ENCODE assay signal across 8 mouse cellular contexts in the genomic region with DNA sequence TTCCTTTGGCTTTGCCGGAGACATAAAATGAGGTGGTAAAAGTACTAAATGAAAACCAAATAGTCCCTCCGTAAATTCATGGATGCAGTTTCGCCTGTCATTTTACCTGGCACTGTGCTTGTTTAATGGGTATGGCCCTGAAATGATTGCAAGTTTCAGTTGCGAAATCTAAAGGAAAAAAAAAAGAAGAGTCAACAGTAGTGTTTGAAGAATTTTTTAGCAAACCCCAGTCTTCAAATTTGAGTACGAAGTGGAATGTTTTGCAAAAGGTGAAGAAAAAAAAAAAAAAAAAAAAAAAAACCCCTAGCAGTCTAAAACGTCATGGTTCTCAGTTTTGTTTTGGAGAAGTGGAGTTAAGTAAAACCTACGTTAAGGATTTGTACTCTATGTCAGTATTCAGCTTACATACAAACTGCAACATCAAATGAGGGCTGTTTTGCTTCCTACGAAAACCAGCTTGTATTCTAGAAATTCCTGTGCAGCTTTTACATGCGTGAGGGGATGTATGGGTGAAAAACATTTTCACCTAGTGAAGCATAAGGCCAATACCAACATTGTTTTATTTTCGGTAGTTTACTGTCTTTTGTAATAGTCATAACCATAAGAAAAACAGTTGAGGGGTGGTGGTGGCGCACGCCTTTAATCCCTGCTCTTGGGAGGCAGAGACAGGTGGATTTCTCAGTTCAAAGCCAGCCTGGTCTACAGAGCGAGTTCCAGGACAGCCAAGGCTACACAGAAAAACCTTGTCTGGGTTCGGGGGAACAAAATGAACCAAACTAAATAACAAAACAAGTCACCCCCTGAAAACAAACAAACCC. TPM values are rescaled to one million over a fixed set of nuclear protein-coding genes. Genes with fewer than 3 reads are reported as not detected.
DNase-seq lines count a peak whose midpoint lies in the region; ATAC-seq lines count a peak whose summit lies in the region.

No protein-coding gene starts in this region.

- H3K36me3 ChIP-seq in kidney, embryonic 16.5 days (ENCODE audit: insufficient read depth, low read length): no peaks in the 10 kb centered on the region
- no peaks in the 10 kb centered on the region for H3K36me3 ChIP-seq in heart, embryonic 16.5 days (ENCODE audit: control insufficient read depth, insufficient read depth)
- H3K36me3 ChIP-seq in macrophage (ENCODE audit: inconsistent target): no peaks in the 10 kb centered on the region

- intact Hi-C loops in left cerebral cortex, postnatal 36 days (cut with DNase I): no loop called here

- peak overlapping the region; percentile 85 for H3K4me3 ChIP-seq in kidney, embryonic 16.5 days (ENCODE audit: low read length)
- peak overlapping the region; percentile 88 for H3K4me3 ChIP-seq in heart, embryonic 16.5 days (ENCODE audit: low read length)
- peak overlapping the region; percentile 59 for H3K4me3 ChIP-seq in macrophage (ENCODE audit: inconsistent target)

- 38% methylated on average over 14 of the region's 14 CpGs for WGBS in kidney, embryonic 16.5 days
- WGBS in heart, embryonic 16.5 days: 38% methylated on average over 14 of the region's 14 CpGs
- WGBS in macrophage (ENCODE audit: missing documents): 20% methylated on average over 14 of the region's 14 CpGs

- peaks cover 51% of the 10 kb centered on the region for H3K79me2 ChIP-seq in macrophage (ENCODE audit: inconsistent target)

- no peaks in the 10 kb centered on the region for H3K27me3 ChIP-seq in kidney, embryonic 16.5 days (ENCODE audit: insufficient read depth, low read length)
- no peaks in the 10 kb centered on the region for H3K27me3 ChIP-seq in heart, embryonic 16.5 days (ENCODE audit: control insufficient read depth, insufficient read depth, low read length)

- peak overlapping the region; percentile 98 for H3K9ac ChIP-seq in kidney, embryonic 16.5 days (replicated peaks; ENCODE audit: low read length)
- peak overlapping the region; percentile 97 for H3K9ac ChIP-seq in heart, embryonic 16.5 days (ENCODE audit: low read length)

- no peaks in the 10 kb centered on the region for H3K9me3 ChIP-seq in kidney, embryonic 16.5 days (ENCODE audit: low read length)
- H3K9me3 ChIP-seq in heart, embryonic 16.5 days (replicated peaks; ENCODE audit: control insufficient read depth, low read length): no peaks in the 10 kb centered on the region

- H3K4me2 ChIP-seq in kidney, embryonic 16.5 days (replicated peaks; ENCODE audit: low read depth, low read length): peak overlapping the region; percentile 64
- H3K4me2 ChIP-seq in heart, embryonic 16.5 days (ENCODE audit: low read depth, low read length): peak overlapping the region; percentile 90

- no peak for DNase-seq in kidney, adult 18-20 months
- peak; percentile 57 for DNase-seq in NIH3T3 (ENCODE audit: low read depth)
- DNase-seq in left cerebral cortex, postnatal 36 days (ENCODE audit: low spot score in 2 of 2): no peak
- DNase-seq in urinary bladder, postnatal 36 days (ENCODE audit: low spot score in 2 of 2): no peak
- DNase-seq in urinary bladder, adult 18-20 months (ENCODE audit: low spot score in 2 of 2): no peak

- no peak for ATAC-seq in kidney, embryonic 16.5 days (ENCODE audit: low FRiP score, low TSS enrichment)
- no peak for ATAC-seq in heart, embryonic 16.5 days (replicated peaks; ENCODE audit: extremely low read depth, insufficient read depth, low FRiP score)

- H3K27ac ChIP-seq in kidney, embryonic 16.5 days (ENCODE audit: low read length): peak overlapping the region; percentile 99; the same call in 1 of the 2 replicates
- peak overlapping the region; percentile 100 for H3K27ac ChIP-seq in heart, embryonic 16.5 days (ENCODE audit: low read length)
- peak overlapping the region; percentile 78 for H3K27ac ChIP-seq in macrophage

- peaks cover 6% of the 10 kb centered on the region; the same call in 1 of the 2 replicates for H3K4me1 ChIP-seq in kidney, embryonic 16.5 days (ENCODE audit: insufficient read depth, low read length)
- H3K4me1 ChIP-seq in heart, embryonic 16.5 days (ENCODE audit: control insufficient read depth, insufficient read depth, low read length): peaks cover 6% of the 10 kb centered on the region

RNA-seq across cellular contexts. Expression of a gene that starts 1.6 kb away (rescaled TPM):
- 13.1 and 13.2 TPM in 2 replicates for polyA plus RNA-seq in kidney, embryonic 16.5 days (2015; fragmentation: Nextera tagmentation; extraction: Ambion mirVana)
- polyA plus RNA-seq in heart, embryonic 16.5 days (2015; fragmentation: Nextera tagmentation; extraction: Ambion mirVana): 9.2 and 10.3 TPM in 2 replicates
- 100 to 1,000 TPM in 9 of 26 experiments, 10 to 100 TPM in 17; 41.6 to 151 (median 93.0) TPM for total RNA-seq in macrophage (2018; cell fraction: chromatin; rRNA removed)
- 10 to 100 TPM; 56.6 to 87.1 (median 71.8) TPM for total RNA-seq in macrophage (2018; cell fraction: cytosol; rRNA removed)
- total RNA-seq in macrophage (2018; cell fraction: nucleus; rRNA removed): 100 to 1,000 TPM in 14 of 26 experiments, 10 to 100 TPM in 12; 60.7 to 144 (median 102) TPM
- polyA plus RNA-seq in macrophage (2018): 30.6 to 48.9 TPM (median 46.4 TPM) in 3 replicates
- total RNA-seq in left cerebral cortex, postnatal 36 days (2021): 10 to 100 TPM; 23.4 to 25.7 TPM

RNA-seq across cellular contexts. Expression of a gene that starts 12.3 kb away (rescaled TPM):
- 169 and 172 TPM in 2 replicates for polyA plus RNA-seq in kidney, embryonic 16.5 days (2015; fragmentation: Nextera tagmentation; extraction: Ambion mirVana)
- 134 and 139 TPM in 2 replicates for polyA plus RNA-seq in heart, embryonic 16.5 days (2015; fragmentation: Nextera tagmentation; extraction: Ambion mirVana)
- total RNA-seq in macrophage (2018; cell fraction: chromatin; rRNA removed): 10 to 100 TPM; 26.5 to 72.4 (median 53.8) TPM
- 100 to 1,000 TPM; 215 to 283 (median 257) TPM for total RNA-seq in macrophage (2018; cell fraction: cytosol; rRNA removed)
- 100 to 1,000 TPM in 24 of 26 experiments, 10 to 100 TPM in 2; 62.5 to 346 (median 179) TPM for total RNA-seq in macrophage (2018; cell fraction: nucleus; rRNA removed)
- polyA plus RNA-seq in macrophage (2018): 188 to 302 TPM (median 240 TPM) in 3 replicates
- total RNA-seq in left cerebral cortex, postnatal 36 days (2021): 100 to 1,000 TPM; 812 to 902 TPM
